In genomic region chr2:57497933-57498332, GRCm38 (mm10) we compare ENCODE assay signal across 19 mouse cellular contexts.
A peak's percentile ranks its signal among the peaks of the same experiment; 100 is the strongest.
DNase-seq lines count a peak whose midpoint lies in the region; ATAC-seq and TF ChIP-seq lines count a peak whose summit lies in the region.
"Had no signal": no experiment of that assay in that cellular context is flagged by ENCODE, and none has a peak within 500 bp of the region (broad histone marks: within the 10 kb centered on the region; RNA-seq: fewer than 3 reads in every experiment).

No protein-coding gene starts in this region.

- H3K27ac ChIP-seq in hindbrain, postnatal 0 days, result no peak overlapping the region
- no peak overlapping the region for H3K27ac ChIP-seq in hindbrain, embryonic 14.5 days
- H3K27ac ChIP-seq in midbrain, postnatal 0 days (ENCODE audit: low read depth, low read length), result no peak overlapping the region
- H3K27ac ChIP-seq in midbrain, embryonic 10.5 days (replicated peaks), result no peak overlapping the region
- H3K27ac ChIP-seq: embryonic facial prominence, embryonic 12.5 days; forebrain, embryonic 15.5 days; heart, embryonic 13.5 days; hindbrain, embryonic 12.5 days; intestine, embryonic 15.5 days had no signal

- no peaks in the 10 kb centered on the region for H3K36me3 ChIP-seq in hindbrain, postnatal 0 days (ENCODE audit: insufficient read depth, low read length)
- no peaks in the 10 kb centered on the region for H3K36me3 ChIP-seq in hindbrain, embryonic 14.5 days (replicated peaks; ENCODE audit: control insufficient read depth, insufficient read depth)
- no peaks in the 10 kb centered on the region for H3K36me3 ChIP-seq in midbrain, postnatal 0 days (ENCODE audit: insufficient read depth, low read length)
- H3K36me3 ChIP-seq in midbrain, embryonic 10.5 days, result no peaks in the 10 kb centered on the region
- H3K36me3 ChIP-seq: embryonic facial prominence, embryonic 12.5 days; forebrain, embryonic 15.5 days; heart, embryonic 13.5 days; hindbrain, embryonic 12.5 days; intestine, embryonic 15.5 days had no signal

- H3K4me3 ChIP-seq in hindbrain, postnatal 0 days (ENCODE audit: low read length), result no peak overlapping the region
- H3K4me3 ChIP-seq in hindbrain, embryonic 14.5 days (replicated peaks; ENCODE audit: low read length), result no peak overlapping the region
- H3K4me3 ChIP-seq in midbrain, postnatal 0 days (ENCODE audit: low read depth, low read length), result no peak overlapping the region
- no peak overlapping the region for H3K4me3 ChIP-seq in midbrain, embryonic 10.5 days
- H3K4me3 ChIP-seq: embryonic facial prominence, embryonic 12.5 days; forebrain, embryonic 15.5 days; heart, embryonic 13.5 days; hindbrain, embryonic 12.5 days; intestine, embryonic 15.5 days had no signal

- no peaks in the 10 kb centered on the region for H3K27me3 ChIP-seq in hindbrain, postnatal 0 days (ENCODE audit: insufficient read depth, low read length)
- H3K27me3 ChIP-seq in hindbrain, embryonic 14.5 days (ENCODE audit: control insufficient read depth, insufficient read depth, low read length), result no peaks in the 10 kb centered on the region
- H3K27me3 ChIP-seq in midbrain, postnatal 0 days (ENCODE audit: insufficient read depth, low read length), result no peaks in the 10 kb centered on the region
- no peaks in the 10 kb centered on the region for H3K27me3 ChIP-seq in midbrain, embryonic 10.5 days (ENCODE audit: low read depth, poor library complexity, severe bottlenecking)
- H3K27me3 ChIP-seq: embryonic facial prominence, embryonic 12.5 days; forebrain, embryonic 15.5 days; heart, embryonic 13.5 days; hindbrain, embryonic 12.5 days; intestine, embryonic 15.5 days had no signal

- WGBS in hindbrain, postnatal 0 days, result 58% methylated on average over 1 of the region's 1 CpGs
- WGBS in hindbrain, embryonic 14.5 days, result 78% methylated on average over 1 of the region's 1 CpGs
- 83% methylated on average over 1 of the region's 1 CpGs for WGBS in midbrain, postnatal 0 days
- 63% methylated on average over 1 of the region's 1 CpGs for WGBS in midbrain, embryonic 10.5 days

- H3K9me3 ChIP-seq in hindbrain, postnatal 0 days (ENCODE audit: low read length), result no peaks in the 10 kb centered on the region
- no peaks in the 10 kb centered on the region for H3K9me3 ChIP-seq in hindbrain, embryonic 14.5 days (ENCODE audit: control insufficient read depth, low read length)
- no peaks in the 10 kb centered on the region for H3K9me3 ChIP-seq in midbrain, postnatal 0 days (ENCODE audit: low read length)
- H3K9me3 ChIP-seq in midbrain, embryonic 10.5 days (replicated peaks), result no peaks in the 10 kb centered on the region
- H3K9me3 ChIP-seq: embryonic facial prominence, embryonic 12.5 days; forebrain, embryonic 15.5 days; heart, embryonic 13.5 days; hindbrain, embryonic 12.5 days; intestine, embryonic 15.5 days had no signal

- no peaks in the 10 kb centered on the region for H3K4me1 ChIP-seq in hindbrain, postnatal 0 days (ENCODE audit: insufficient read depth, low read length)
- no peaks in the 10 kb centered on the region for H3K4me1 ChIP-seq in hindbrain, embryonic 14.5 days (replicated peaks; ENCODE audit: control insufficient read depth, insufficient read depth, low read length)
- H3K4me1 ChIP-seq in midbrain, postnatal 0 days (ENCODE audit: insufficient read depth, low read length), result no peaks in the 10 kb centered on the region
- H3K4me1 ChIP-seq in midbrain, embryonic 10.5 days, result peaks cover 11% of the 10 kb centered on the region; the same call in 1 of the 2 replicates
- H3K4me1 ChIP-seq: embryonic facial prominence, embryonic 12.5 days; forebrain, embryonic 15.5 days; heart, embryonic 13.5 days; hindbrain, embryonic 12.5 days; intestine, embryonic 15.5 days had no signal

- DNase-seq in hindbrain, postnatal 0 days (ENCODE audit: low spot score), result no peak
- no peak for DNase-seq in hindbrain, embryonic 14.5 days (ENCODE audit: low spot score)
- DNase-seq in midbrain, postnatal 0 days (ENCODE audit: low spot score), result no peak
- DNase-seq in midbrain, embryonic 10.5 days (ENCODE audit: low spot score), result no peak
- no peak for DNase-seq in right cerebral cortex, adult 2 months (ENCODE audit: low spot score in 2 of 2)
- no peak for DNase-seq in gastrocnemius, postnatal 10 days
- DNase-seq: adrenal gland, postnatal 14 days; cerebellum, adult 18-20 months; cerebellum, adult 9-11 months; heart, postnatal 10 days; heart, postnatal 4 days had no signal

- no peak overlapping the region for H3K4me2 ChIP-seq in hindbrain, postnatal 0 days (ENCODE audit: low read depth, low read length)
- no peak overlapping the region for H3K4me2 ChIP-seq in hindbrain, embryonic 14.5 days (replicated peaks)
- H3K4me2 ChIP-seq in midbrain, postnatal 0 days (ENCODE audit: low read depth, low read length, poor library complexity, severe bottlenecking), result no peak overlapping the region
- H3K4me2 ChIP-seq: embryonic facial prominence, embryonic 12.5 days; forebrain, embryonic 15.5 days; heart, embryonic 13.5 days; hindbrain, embryonic 12.5 days; intestine, embryonic 15.5 days had no signal

- peak; percentile 17; the same call in 1 of the 2 replicates for TF ChIP-seq CTCF in hindbrain, postnatal 0 days (IDR thresholded peaks at IDR 0.05; ENCODE audit: low read depth)
- 0 out of 2 replicates have a peak, but pooled peaks have one; percentile 10 for TF ChIP-seq CTCF in midbrain, postnatal 0 days (IDR thresholded peaks at IDR 0.05)

- H3K9ac ChIP-seq in hindbrain, postnatal 0 days (replicated peaks; ENCODE audit: low read length), result no peak overlapping the region
- H3K9ac ChIP-seq in hindbrain, embryonic 14.5 days, result no peak overlapping the region
- no peak overlapping the region for H3K9ac ChIP-seq in midbrain, postnatal 0 days (replicated peaks; ENCODE audit: low read length, poor library complexity, severe bottlenecking)
- H3K9ac ChIP-seq: embryonic facial prominence, embryonic 12.5 days; forebrain, embryonic 15.5 days; heart, embryonic 13.5 days; hindbrain, embryonic 12.5 days; intestine, embryonic 15.5 days had no signal

- ATAC-seq in hindbrain, postnatal 0 days, result no peak
- no peak for ATAC-seq in hindbrain, embryonic 14.5 days (ENCODE audit: low FRiP score)
- ATAC-seq in midbrain, postnatal 0 days (ENCODE audit: low FRiP score), result no peak
- 0 out of 2 replicates have a peak, but pooled peaks have one; percentile 29 for ATAC-seq in common myeloid progenitor, adult 5-6 weeks (replicated peaks; ENCODE audit: low read depth, poor library complexity, severe bottlenecking)
- ATAC-seq: activated CD4-positive, CD25-positive, alpha-beta regulatory T cell, adult 4 months; forebrain, embryonic 15.5 days; intestine, embryonic 15.5 days; Patski had no signal
